Mouse (Mus musculus): ENCODE data around the gene Pip4k2a. TPM values are rescaled to one million over a fixed set of nuclear protein-coding genes. Genes with fewer than 3 reads are reported as not detected.

Pip4k2a gene
- total RNA-seq, 2 experiments from 2014 or later: 63.0 to 123 TPM

DNA sequence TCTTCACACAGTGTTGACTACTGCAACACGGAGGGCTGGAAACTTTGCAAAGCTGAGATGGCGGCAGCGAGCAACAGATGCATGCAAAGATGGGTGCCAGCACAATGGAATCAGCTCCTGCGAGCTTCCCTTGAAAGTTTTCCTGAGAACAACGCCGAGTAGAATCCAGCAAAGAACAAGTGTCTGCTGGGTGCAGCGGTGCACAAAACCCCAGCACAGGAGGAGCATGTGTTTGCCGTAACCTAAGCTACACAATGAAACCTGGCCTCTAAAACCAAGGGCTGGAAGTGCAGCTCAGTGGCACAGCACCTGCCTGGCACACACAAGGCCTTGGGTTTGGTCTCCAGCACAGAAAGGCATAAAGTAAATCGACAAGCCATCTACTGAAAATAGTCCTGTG, 39.9 kb downstream of the Pip4k2a start:
- ATAC-seq (ENCODE audit: poor library complexity, severe bottlenecking): no peak

GRCm38 (mm10) chr2:18957459-18957858, 40.5 kb downstream of the Pip4k2a start:
- no peak for ATAC-seq (ENCODE audit: poor library complexity, severe bottlenecking)

DNA sequence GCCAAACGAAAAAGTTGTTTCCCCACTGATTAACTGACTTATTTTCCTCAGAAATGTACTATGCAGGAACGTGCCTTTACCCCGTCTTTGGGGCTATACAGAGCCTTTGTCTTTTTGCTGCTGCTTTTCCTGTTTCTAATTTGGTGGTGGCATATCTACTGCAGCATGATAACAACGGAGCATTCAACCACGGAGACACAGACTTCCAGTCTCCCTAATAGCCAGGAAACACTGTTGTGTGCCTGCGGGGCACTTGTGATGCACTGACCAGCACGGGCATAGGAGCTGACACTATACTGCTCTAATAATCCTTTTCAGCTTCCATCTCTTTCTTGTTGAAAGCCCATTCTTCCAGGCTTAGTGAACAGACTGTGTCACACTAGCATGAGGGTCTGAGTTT, 41.0 kb downstream of the Pip4k2a start:
- no peak for ATAC-seq (ENCODE audit: poor library complexity, severe bottlenecking)

GRCm38 (mm10) chr2:18956424-18956823, 41.5 kb downstream of the Pip4k2a start:
- ATAC-seq (ENCODE audit: poor library complexity, severe bottlenecking): no peak

DNA sequence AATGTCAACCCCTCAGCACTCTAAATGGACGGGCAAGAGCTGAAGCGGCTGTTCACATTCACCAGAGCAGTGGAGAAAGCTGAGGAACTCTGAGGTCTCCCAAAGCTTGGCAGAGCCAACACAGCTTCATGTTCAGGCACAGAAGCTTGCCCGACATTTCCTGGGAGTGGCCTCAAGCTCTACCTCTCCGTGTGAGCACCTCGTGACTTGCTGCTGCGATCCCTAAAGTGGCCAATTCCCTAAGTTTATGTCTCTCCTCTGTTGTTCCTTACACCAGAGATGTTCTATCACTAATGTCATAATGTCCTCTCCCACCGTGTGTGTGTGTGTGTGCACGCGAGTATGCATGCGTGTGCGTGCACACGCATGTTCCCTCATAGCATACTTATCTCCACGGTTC, 42.3 kb downstream of the Pip4k2a start:
- ATAC-seq (ENCODE audit: poor library complexity, severe bottlenecking): no peak

- no peak for ATAC-seq (ENCODE audit: poor library complexity, severe bottlenecking)
These were observed 42.9 kb downstream of the Pip4k2a start for GRCm38 (mm10) chr2:18955022-18955421.

GRCm38 (mm10) chr2:18954422-18954821, 43.5 kb downstream of the Pip4k2a start:
- ATAC-seq (ENCODE audit: poor library complexity, severe bottlenecking): no peak

GRCm38 (mm10) chr2:18952102-18952673, 45.7 kb downstream of the Pip4k2a start:
- peak; percentile 68 for ATAC-seq (ENCODE audit: poor library complexity, severe bottlenecking)

- ATAC-seq (ENCODE audit: poor library complexity, severe bottlenecking): no peak
These were observed 47.2 kb downstream of the Pip4k2a start for GRCm38 (mm10) chr2:18950758-18951157.

- no peak for ATAC-seq (ENCODE audit: poor library complexity, severe bottlenecking)
These were observed 49.2 kb downstream of the Pip4k2a start for GRCm38 (mm10) chr2:18948741-18949140.

GRCm38 (mm10) chr2:18947669-18948459, 50.1 kb downstream of the Pip4k2a start:
- no peak for ATAC-seq (ENCODE audit: poor library complexity, severe bottlenecking)

- no peak for ATAC-seq (ENCODE audit: poor library complexity, severe bottlenecking)
These were observed 52.5 kb downstream of the Pip4k2a start for GRCm38 (mm10) chr2:18945438-18945837.

- ATAC-seq (ENCODE audit: poor library complexity, severe bottlenecking): no peak
These were observed 54.0 kb downstream of the Pip4k2a start for GRCm38 (mm10) chr2:18943930-18944329.

DNA sequence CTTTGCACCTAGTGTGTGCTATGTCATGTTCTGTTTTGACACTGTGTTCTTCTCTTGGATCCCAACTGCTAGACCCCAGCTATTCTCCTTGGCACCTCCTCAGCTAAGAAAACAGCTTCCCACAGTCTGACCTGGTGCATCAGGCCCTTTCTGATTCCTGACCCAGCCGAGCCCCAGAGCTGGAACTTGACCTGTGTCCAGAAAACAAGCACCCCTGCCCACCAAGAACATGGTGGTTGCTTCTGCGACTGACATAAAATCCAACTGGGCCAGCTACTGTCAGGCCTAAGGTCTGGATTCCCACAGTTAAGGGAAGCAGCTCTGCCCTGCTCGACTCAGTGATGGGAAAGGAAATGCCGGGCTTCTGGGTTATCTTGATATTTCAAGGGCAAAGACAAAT, 54.6 kb downstream of the Pip4k2a start:
- ATAC-seq (ENCODE audit: poor library complexity, severe bottlenecking): no peak

- no peak for ATAC-seq (ENCODE audit: poor library complexity, severe bottlenecking)
These were observed 57.1 kb downstream of the Pip4k2a start for GRCm38 (mm10) chr2:18940693-18941270.

GRCm38 (mm10) chr2:18938923-18939329, 59.0 kb downstream of the Pip4k2a start:
- ATAC-seq (ENCODE audit: poor library complexity, severe bottlenecking): peak; percentile 63

- ATAC-seq (ENCODE audit: poor library complexity, severe bottlenecking): no peak
These were observed 59.7 kb downstream of the Pip4k2a start for GRCm38 (mm10) chr2:18938232-18938631.

DNA sequence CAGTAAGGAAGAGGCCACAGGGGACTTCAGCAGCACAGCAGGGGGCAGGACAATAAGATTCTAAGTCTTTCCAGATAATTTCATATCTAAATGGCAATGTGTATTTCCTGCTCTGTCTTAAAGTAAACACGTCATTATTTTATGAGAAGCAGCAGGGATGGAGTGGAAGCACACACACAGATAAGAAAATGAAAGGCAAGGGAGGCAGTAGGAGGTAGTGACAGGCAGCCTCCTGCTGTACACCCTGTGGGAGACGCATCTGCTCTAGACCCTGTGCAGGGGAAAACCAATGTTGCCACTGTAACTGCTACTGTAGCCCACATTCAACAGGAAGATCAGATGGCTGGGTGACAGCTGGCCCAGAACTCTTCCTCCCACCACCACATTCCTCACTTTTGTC, 60.3 kb downstream of the Pip4k2a start:
- 0 out of 2 replicates have a peak, but pooled peaks have one; percentile 10 for ATAC-seq (ENCODE audit: poor library complexity, severe bottlenecking)

DNA sequence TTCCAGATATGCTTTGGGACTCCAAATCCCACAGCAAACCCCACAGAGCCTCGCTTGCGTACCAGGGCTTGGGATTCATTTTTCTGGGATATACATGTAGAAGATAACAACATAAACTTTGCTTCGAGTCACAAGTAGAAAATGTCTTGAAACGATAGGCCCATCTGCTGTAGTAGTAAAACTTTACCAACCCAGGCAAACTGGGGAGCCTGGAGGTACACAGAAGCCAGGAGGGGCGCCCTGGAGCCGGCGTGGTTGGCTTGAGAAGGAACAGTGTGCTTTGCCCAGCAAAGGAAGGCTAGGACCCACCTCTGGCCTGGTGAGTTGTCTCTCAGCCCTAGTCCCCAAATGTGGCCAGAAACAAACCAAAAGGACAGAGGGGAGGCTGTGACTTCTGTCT, 61.5 kb downstream of the Pip4k2a start:
- ATAC-seq (ENCODE audit: poor library complexity, severe bottlenecking): no peak

- peak; percentile 46 for ATAC-seq (ENCODE audit: poor library complexity, severe bottlenecking)
These were observed 62.3 kb downstream of the Pip4k2a start for GRCm38 (mm10) chr2:18935581-18936027.

- no peak for ATAC-seq (ENCODE audit: poor library complexity, severe bottlenecking)
These were observed 63.8 kb downstream of the Pip4k2a start for GRCm38 (mm10) chr2:18934131-18934530.

- ATAC-seq (ENCODE audit: poor library complexity, severe bottlenecking): no peak
These were observed 64.5 kb downstream of the Pip4k2a start for GRCm38 (mm10) chr2:18933418-18933817.
